In the genomic region with DNA sequence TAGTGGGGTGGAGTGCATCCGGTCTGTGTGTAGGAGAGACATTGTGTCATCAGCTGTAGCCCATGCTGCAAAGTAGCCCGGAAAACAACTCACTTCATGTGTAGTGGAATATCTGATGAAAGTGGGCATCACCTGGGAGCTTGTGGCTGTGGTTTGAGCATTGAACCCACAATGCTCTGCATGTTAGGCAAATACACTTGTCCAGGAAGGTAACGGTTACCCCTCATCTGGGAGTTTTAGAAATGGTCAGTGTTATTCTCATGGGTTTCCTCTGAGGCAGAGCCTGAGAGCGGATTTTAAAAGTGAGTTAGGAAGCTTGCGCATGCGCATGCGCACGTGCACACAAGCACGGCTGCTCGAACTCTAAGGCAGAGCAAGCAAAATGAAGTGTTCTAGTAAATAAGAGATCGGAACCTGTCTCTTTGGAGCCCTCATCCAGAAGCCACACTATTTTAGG, we compare ENCODE assay signal across 28 mouse cellular contexts. TPM values are rescaled to one million over a fixed set of nuclear protein-coding genes. Genes with fewer than 3 reads are reported as not detected.
DNase-seq lines count a peak whose midpoint lies in the region; ATAC-seq and TF ChIP-seq lines count a peak whose summit lies in the region.
"Had no signal": no experiment of that assay in that cellular context is flagged by ENCODE, and none has a peak within 500 bp of the region (broad histone marks: within the 10 kb centered on the region; RNA-seq: fewer than 3 reads in every experiment).

No protein-coding gene starts in this region.

- no peaks in the 10 kb centered on the region for H3K9me3 ChIP-seq in ES-E14 (ENCODE audit: control insufficient read depth, insufficient read depth, low read depth, low read length)
- H3K9me3 ChIP-seq: embryonic facial prominence, embryonic 12.5 days; forebrain, embryonic 10.5 days; heart, embryonic 13.5 days; limb, embryonic 10.5 days; limb, embryonic 15.5 days; liver, embryonic 13.5 days; neural tube, embryonic 12.5 days had no signal

- peaks cover 3% of the 10 kb centered on the region; the same call in 1 of the 2 replicates for H3K36me3 ChIP-seq in ES-E14 (ENCODE audit: control insufficient read depth, insufficient read depth, low read length, poor library complexity, severe bottlenecking)
- H3K36me3 ChIP-seq: embryonic facial prominence, embryonic 12.5 days; forebrain, embryonic 10.5 days; heart, embryonic 13.5 days; limb, embryonic 10.5 days; limb, embryonic 15.5 days; liver, embryonic 13.5 days; neural tube, embryonic 12.5 days had no signal

- H3K27ac ChIP-seq in ES-E14 (ENCODE audit: insufficient read depth, low read depth, low read length, poor library complexity, severe bottlenecking): peak overlapping the region; percentile 98
- H3K27ac ChIP-seq: embryonic facial prominence, embryonic 12.5 days; forebrain, embryonic 10.5 days; heart, embryonic 13.5 days; hindbrain, embryonic 14.5 days; limb, embryonic 10.5 days; limb, embryonic 15.5 days; liver, embryonic 13.5 days; neural tube, embryonic 12.5 days had no signal

- peak overlapping the region; percentile 83 for H3K9ac ChIP-seq in ES-E14 (ENCODE audit: insufficient read depth, low read depth, low read length, poor library complexity, severe bottlenecking)
- H3K9ac ChIP-seq: embryonic facial prominence, embryonic 12.5 days; heart, embryonic 13.5 days; hindbrain, embryonic 14.5 days; limb, embryonic 15.5 days; liver, embryonic 13.5 days; neural tube, embryonic 12.5 days had no signal

- ATAC-seq in CD4-positive, CD25-positive, alpha-beta regulatory T cell, adult 4 months: peak; percentile 67
- ATAC-seq: forebrain, embryonic 16.5 days; midbrain, embryonic 16.5 days had no signal

- DNase-seq in CD4-positive helper T cell, adult 2 months (ENCODE audit: low read depth, low spot score): peak; percentile 37
- no peak for DNase-seq in ES-E14 (ENCODE audit: low read depth, low spot score)
- peak; percentile 33 for DNase-seq in induced T-regulatory cell, adult 2 months (ENCODE audit: low read depth)
- DNase-seq in adrenal gland, postnatal 36 days: no peak
- DNase-seq in spleen, adult 18-20 months: no peak
- no peak for DNase-seq in right cerebral cortex, postnatal 36 days (ENCODE audit: low spot score in 2 of 2)
- DNase-seq in ovary, postnatal 10 days (ENCODE audit: low spot score): no peak
- DNase-seq: adrenal gland, adult 8-10 months; cerebellum, adult 11 months; cerebellum, adult 9-11 months; embryo, embryonic 11 days; gastrocnemius, postnatal 10 days; heart, postnatal 10 days; kidney, postnatal 4 days; liver, embryonic 13.5 days; lung, adult 2 months; lung, postnatal 14 days; thymus, adult 2 months had no signal

- peak overlapping the region; percentile 17 to 77 for H3K4me3 ChIP-seq in ES-E14 (ENCODE audit: insufficient read depth in 1 of 2, low read depth in 1 of 2, low read length in 2 of 2, poor library complexity in 1 of 2, severe bottlenecking in 1 of 2)
- H3K4me3 ChIP-seq: embryonic facial prominence, embryonic 12.5 days; forebrain, embryonic 10.5 days; heart, embryonic 13.5 days; limb, embryonic 10.5 days; limb, embryonic 15.5 days; liver, embryonic 13.5 days; neural tube, embryonic 12.5 days had no signal

- in situ Hi-C loops in ES-E14 (cut with MboI; ENCODE audit: low sequenced_read_pairs in 2 of 2, unreplicated experiment in 2 of 2): loop anchor here in 1 of 2 experiments (25.0 kb wide), 1 partner anchor 169 kb away; no protein-coding TSS in a partner anchor

- peaks cover 7 to 9% of the 10 kb centered on the region in 2 experiments for H3K4me1 ChIP-seq in ES-E14 (ENCODE audit: control insufficient read depth in 2 of 2, insufficient read depth in 2 of 2, low read length in 2 of 2, poor library complexity in 1 of 2)

TF ChIP-seq in ES-E14, 5 proteins besides CTCF, POLR2A, EP300 and RAD21:
- TF ChIP-seq ZC3H11A (IDR thresholded peaks at IDR 0.05; ENCODE audit: borderline replicate concordance, low read depth, low read length): no peak

RNA-seq across cellular contexts. Expression of a gene that starts 55.9 kb away (rescaled TPM):
- 10 to 100 TPM; 18.5 to 32.8 TPM for polyA plus RNA-seq in CD4-positive, CD25-positive, alpha-beta regulatory T cell, adult 4 months (2017; shearing (Covaris generic))
- 65.0 and 65.5 TPM in 2 replicates for total RNA-seq in ES-E14 (2012; rRNA removed)
- 10 to 100 TPM; 15.6 to 19.3 TPM for total RNA-seq in adrenal gland, postnatal 36 days (2021)

Comparison
In these comparisons a context has a peak if more than half of its experiments do, and no peak if none do; other contexts are left out.
1. DNase-seq: peak in CD4-positive helper T cell, adult 2 months (single experiment) and induced T-regulatory cell, adult 2 months (single experiment); none in ES-E14 (single experiment), adrenal gland, postnatal 36 days (0 of 2), spleen, adult 18-20 months (0 of 2), right cerebral cortex, postnatal 36 days (0 of 2) and ovary, postnatal 10 days (single experiment).